Mouse (Mus musculus) forebrain, embryonic 10.5 days (tissue): ENCODE measurements around the gene Pnrc1. TPM values are rescaled to one million over a fixed set of nuclear protein-coding genes. Genes with fewer than 3 reads are reported as not detected.

Experiments used
- DNase-seq: peaks from one replicate; pipeline ENCODE4 v3.0.0-alpha.2; 2017; ENCODE audit warnings: low spot score; ENCODE audit errors: extremely low spot score
- H3K27ac ChIP-seq: fragments of 300-500 bp; sonication (generic); 2 replicates; pipeline ENCODE4 v1.5.1; 2016; ENCODE audit warnings: mild to moderate bottlenecking
- H3K27me3 ChIP-seq: fragments of 300-500 bp; sonication (generic); 2 replicates; pipeline ENCODE4 v1.6.1; 2016; ENCODE audit warnings: mild to moderate bottlenecking; ENCODE audit not compliant: poor library complexity, severe bottlenecking
- H3K36me3 ChIP-seq: fragments of 300-500 bp; sonication (generic); replicated peaks from 2 replicates; pipeline ENCODE4 v1.6.1; 2016; ENCODE audit warnings: mild to moderate bottlenecking, moderate library complexity
- H3K4me1 ChIP-seq: fragments of 300-500 bp; sonication (generic); 2 replicates; pipeline ENCODE4 v1.6.1; 2016
- H3K4me3 ChIP-seq: fragments of 300-500 bp; sonication (generic); 2 replicates; pipeline ENCODE4 v1.5.1; 2016; ENCODE audit warnings: mild to moderate bottlenecking, moderate library complexity
- H3K9me3 ChIP-seq: fragments of 300-500 bp; sonication (generic); 2 replicates; pipeline ENCODE4 v1.6.1; 2016; ENCODE audit warnings: mild to moderate bottlenecking, moderate library complexity
- WGBS: fragments of 180-500 bp; shearing (Covaris S2); methylation state at CpG from one replicate; pipeline ENCODE4 v1.1.7; 2016; 5-methylcytosine and 5-hydroxymethylcytosine counted together
- polyA plus RNA-seq: library from polyadenylated mRNA; unstranded; fragments of >200 nt; fragmentation: Nextera tagmentation; extraction: Ambion mirVana; gene quantifications from 2 replicates; pipeline ENCODE4 v1.2.1, GENCODE M21; 2016

Gene Pnrc1
- polyA plus RNA-seq, 1 experiment from 2014 or later, result 51.6 TPM

DNA sequence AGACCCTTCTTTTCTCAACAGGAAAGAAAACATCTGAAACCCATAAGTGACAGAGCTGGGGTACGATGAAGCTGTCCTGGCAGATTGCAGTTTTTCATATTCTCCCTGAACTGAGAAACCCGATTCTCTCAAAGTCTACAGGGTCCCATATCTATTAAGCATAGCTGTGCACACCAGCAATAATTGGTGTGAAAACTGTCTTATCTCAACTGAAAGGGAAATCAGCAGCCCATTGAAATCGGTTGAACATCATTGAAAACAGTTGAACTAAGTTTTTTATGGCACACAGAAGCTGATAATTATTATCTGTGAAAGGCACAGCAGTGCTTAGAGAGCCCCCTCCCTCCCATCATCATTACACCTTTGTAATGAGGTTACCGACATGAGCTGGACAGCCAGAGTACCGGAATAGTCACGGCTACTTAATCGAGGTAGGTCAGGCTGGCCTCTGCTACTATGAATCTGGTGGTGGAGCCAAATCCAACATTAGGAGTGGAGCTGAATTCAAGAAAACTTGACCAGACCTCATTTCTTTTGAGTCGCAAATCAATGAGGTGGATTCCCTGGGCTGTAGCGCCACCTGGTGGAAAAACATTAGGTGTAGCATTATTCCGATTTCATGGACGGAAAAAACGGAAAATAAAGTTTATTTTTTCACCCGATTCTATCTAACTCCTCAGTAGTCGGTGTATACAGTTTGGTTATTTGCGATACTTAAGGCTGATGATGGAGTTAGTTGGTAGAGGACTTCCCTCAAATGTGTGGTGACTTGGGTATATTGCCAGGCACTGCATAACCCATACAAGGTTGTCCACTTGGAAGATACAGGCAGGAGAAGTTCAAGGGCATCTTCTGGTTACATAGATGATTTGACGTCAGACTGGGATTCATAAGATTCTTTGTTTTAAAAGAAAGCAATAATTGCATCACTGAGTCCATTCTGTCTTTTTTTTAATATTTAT is 2.7 kb upstream of the Pnrc1 start:
- Histone ChIP-seq H3K4me3 (no peak overlapping the region), H3K4me1 (no peaks in the 10 kb centered on the region), H3K27me3 (no peaks in the 10 kb centered on the region; the same call in 1 of the 2 replicates), H3K36me3 (no peaks in the 10 kb centered on the region), H3K9me3 (no peaks in the 10 kb centered on the region), H3K27ac (no peak overlapping the region)
- WGBS, result 30% methylated on average over 16 of the region's 16 CpGs
- peak; percentile 71 for DNase-seq

DNA sequence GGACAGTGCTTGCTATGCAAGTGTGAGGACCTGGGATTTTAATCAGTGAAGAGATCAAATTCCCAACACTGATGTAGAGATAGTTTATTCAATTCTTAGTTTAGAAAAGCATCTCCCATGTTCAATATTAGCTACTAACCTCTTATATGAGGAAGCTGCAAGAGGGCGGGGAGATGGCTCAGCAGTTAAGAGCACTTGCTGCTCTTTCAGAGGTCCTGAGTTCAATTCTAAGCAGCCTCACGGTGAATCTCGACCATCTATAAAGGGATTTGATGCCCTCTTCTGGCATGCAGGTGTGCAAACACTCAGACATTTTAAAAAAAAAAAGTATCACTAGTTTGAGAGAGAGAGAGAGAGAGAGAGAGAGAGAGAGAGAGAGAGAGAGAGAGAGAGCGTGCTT is 915 bp upstream of the Pnrc1 start:
- no peak overlapping the region for H3K27ac ChIP-seq
- no peak for DNase-seq
- no peaks in the 10 kb centered on the region for H3K36me3 ChIP-seq
- no peaks in the 10 kb centered on the region; the same call in 1 of the 2 replicates for H3K27me3 ChIP-seq
- H3K9me3 ChIP-seq, result no peaks in the 10 kb centered on the region
- no peaks in the 10 kb centered on the region for H3K4me1 ChIP-seq
- 66% methylated on average over 4 of the region's 4 CpGs for WGBS
- no peak overlapping the region for H3K4me3 ChIP-seq

DNA sequence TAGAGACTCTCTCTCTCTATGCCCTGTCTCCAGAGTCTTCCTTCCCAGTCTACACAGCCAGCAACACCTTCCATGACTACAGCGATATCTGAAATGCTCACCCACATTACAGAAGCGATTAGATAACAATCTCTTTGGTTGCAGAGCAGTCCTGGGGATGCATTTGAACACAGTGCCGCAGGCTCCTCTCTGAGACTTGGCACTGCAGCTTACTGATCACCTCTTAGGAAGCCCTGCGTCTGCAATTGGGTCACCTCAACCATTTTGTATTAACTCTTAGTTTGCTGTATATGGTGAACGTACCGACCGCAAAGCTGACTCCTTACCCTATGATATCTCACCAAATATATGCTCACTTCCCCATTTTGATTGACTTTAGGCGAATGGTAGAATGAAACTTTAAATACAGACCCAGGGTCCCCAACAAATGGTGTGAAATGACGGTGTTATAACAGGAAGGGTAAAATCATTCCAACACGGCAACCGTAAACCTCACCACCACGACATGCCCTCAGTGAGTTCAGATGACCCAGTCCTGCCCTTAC is 785 bp downstream of the Pnrc1 start:
- WGBS, result 92% methylated on average over 12 of the region's 12 CpGs
- Histone ChIP-seq H3K36me3 (no peaks in the 10 kb centered on the region), H3K27ac (no peak overlapping the region), H3K27me3 (no peaks in the 10 kb centered on the region; the same call in 1 of the 2 replicates), H3K4me1 (no peaks in the 10 kb centered on the region), H3K4me3 (no peak overlapping the region), H3K9me3 (no peaks in the 10 kb centered on the region)
- no peak for DNase-seq

DNA sequence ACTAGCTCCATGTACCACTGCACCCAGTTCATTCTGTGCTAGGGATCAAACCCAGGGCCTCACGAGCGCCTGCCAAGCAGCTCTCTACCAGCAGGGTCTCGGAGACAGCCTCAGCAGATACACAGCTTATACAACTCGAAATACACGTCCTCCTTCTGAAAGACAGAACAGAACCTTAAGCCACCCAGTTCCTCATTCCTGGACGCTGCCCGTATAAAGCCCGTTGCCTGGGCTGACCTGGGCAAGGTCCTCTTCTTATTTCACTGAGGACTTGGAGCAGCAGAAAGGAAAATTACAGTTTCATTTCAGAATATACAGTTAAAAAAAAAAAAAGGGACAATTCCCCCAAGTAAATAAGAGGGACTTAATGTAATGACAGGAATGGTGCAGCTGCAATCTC is 4.5 kb downstream of the Pnrc1 start:
- Histone ChIP-seq H3K9me3 (no peaks in the 10 kb centered on the region), H3K27me3 (no peaks in the 10 kb centered on the region), H3K36me3 (no peaks in the 10 kb centered on the region), H3K4me1 (no peaks in the 10 kb centered on the region), H3K4me3 (no peak overlapping the region), H3K27ac (no peak overlapping the region)
- WGBS, result 91% methylated on average over 8 of the region's 8 CpGs
- no peak for DNase-seq

DNA sequence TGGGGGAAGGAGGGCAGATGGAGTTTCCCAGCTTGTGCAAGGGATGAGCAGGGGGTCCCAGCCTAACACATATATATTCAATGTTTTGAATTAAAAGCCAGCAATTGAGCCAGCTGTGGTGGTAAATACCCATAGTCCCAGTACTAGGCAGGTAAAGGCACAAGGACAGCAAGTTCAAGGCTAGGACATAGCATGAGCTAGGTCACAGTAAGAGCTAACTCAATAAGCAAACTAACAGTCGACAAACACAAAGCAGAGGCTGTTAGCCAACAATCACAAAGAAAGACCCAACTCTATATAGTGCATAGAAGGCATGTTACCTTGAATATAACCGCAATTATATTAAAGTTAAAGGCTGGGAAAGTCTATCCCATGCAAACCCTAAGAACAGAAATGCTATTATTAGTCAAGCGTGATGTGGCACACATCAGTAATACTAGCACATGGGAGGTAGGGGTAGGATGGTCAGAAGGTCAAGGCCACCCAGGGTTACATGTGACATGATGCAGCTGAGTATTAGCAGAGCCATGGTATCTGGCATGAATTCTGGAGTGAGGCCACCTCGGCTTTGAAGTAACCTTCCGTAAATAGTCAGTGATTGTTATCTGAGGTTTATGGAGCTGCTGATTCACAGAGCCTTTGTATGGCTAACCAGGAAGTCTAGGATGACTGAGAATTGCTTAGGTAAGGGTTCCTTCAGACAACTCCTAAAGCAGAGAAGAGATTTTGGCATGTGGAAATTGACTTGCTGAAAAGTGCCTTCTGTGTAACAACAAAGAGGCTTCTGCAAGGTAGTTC is 5.7 kb downstream of the Pnrc1 start:
- no peak for DNase-seq
- 92% methylated on average over 5 of the region's 5 CpGs for WGBS
- no peaks in the 10 kb centered on the region for H3K36me3 ChIP-seq
- H3K27ac ChIP-seq, result no peak overlapping the region
- no peak overlapping the region for H3K4me3 ChIP-seq
- H3K27me3 ChIP-seq, result no peaks in the 10 kb centered on the region
- no peaks in the 10 kb centered on the region for H3K9me3 ChIP-seq
- H3K4me1 ChIP-seq, result no peaks in the 10 kb centered on the region

DNA sequence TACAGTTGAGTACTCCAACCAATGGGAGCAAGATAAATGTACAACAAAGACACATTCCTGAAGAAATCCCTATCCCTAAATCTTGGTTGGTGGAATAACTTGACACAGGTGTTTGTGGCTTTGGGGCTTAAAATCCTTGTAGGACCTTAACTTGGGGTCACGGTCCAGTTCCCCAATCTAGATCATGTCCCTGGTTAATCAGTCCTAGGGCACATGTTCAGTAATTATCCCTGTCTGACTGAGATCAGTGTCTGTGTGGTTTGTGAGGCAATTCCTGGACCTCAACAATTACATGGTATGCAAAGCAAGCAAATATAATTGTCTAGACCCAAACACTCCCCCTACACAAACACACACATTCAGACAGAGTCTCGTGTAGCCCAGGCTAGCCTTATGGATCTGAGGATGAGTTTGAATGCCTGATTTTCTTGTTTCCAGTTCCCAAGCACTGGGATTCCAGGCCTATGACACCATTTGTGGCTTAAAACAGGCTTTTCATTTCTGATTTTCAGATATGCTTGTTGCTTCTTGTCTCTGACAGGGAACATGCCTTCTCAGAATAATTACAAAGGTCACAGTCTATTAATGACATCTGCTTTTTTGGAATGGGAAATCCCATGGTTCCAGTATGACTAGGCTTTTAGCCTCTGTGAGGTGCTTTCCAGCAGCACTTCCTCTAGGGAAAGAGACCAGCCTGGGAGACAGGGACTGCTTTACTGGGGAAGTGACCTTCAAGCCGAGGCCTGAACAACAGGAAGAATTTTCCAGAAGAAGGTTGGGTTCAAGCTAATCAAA is 7.9 kb downstream of the Pnrc1 start:
- 84% methylated on average over 3 of the region's 3 CpGs for WGBS
- Histone ChIP-seq H3K9me3 (no peaks in the 10 kb centered on the region), H3K27me3 (no peaks in the 10 kb centered on the region), H3K4me1 (no peaks in the 10 kb centered on the region), H3K27ac (no peak overlapping the region), H3K36me3 (no peaks in the 10 kb centered on the region), H3K4me3 (no peak overlapping the region)
- DNase-seq, result no peak

DNA sequence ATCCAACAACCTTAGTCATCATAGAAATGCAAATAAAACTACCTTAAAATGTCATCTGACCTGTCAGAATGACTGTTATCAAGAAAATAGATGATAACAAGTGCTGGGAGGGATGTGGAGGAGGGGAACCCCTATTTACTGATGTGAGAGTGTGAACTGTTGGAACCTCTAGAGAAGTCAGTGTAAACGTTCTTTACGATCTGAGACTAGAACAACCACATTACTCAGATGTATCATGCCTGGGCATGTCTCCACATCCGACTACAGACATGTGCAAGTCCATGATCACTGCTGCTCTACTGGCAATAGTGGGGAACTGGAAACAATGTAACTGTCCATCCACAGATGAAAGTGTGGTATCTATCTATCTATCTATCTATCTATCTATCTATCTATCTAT is 16.5 kb downstream of the Pnrc1 start:
- H3K36me3 ChIP-seq, result no peaks in the 10 kb centered on the region
- WGBS, result 81% methylated on average over 3 of the region's 3 CpGs

DNA sequence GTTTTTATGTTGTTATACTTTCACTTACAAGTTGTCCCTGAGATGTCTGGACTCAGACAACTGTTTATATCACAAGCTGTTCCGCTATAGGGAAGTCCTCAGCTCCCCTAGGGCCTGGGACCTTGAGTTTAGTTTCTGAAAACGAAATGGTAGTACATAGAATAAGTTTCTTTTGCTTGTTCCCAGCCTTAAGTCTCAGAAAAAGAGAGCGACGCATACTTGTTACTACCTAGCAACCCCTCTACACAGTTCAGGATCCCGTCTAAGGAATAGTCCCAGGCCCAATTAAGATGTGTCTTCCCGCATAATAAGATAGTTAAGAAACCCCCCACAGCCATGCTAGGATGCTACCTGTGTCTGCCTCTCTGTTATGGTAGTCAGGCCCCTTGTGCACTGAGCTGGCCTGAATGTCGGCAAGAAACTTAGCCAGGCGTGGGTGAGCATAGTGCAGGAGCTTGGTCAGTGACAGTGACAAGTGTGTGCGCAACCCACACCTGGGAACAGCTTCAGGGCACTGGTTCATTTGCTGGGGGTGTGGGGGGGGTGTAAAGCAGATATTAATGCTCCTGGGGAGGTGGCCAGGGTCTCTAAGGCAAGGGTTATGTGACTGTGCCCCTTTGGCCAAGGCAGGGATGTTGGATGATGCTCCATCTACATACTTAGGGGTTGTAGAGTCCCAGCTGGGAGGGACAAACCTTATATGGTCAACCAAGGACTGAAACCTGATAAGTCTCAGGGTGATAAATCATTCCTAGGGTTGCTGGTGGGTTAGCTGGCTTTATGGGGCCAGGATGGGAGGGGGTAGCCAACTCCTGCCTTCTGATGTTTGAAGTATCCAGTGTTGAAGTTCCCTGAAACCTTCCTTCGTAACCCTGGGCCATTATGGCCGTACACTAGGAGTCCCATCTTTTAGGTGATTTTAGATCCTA is 19.3 kb downstream of the Pnrc1 start:
- Histone ChIP-seq H3K4me1 (no peaks in the 10 kb centered on the region; the same call in 1 of the 2 replicates), H3K36me3 (no peaks in the 10 kb centered on the region), H3K9me3 (no peaks in the 10 kb centered on the region; the same call in 1 of the 2 replicates), H3K27me3 (no peaks in the 10 kb centered on the region), H3K4me3 (no peak overlapping the region), H3K27ac (no peak overlapping the region)
- DNase-seq, result no peak
- WGBS, result 87% methylated on average over 11 of the region's 11 CpGs

More for the DNA sequence above, 16.5 kb downstream of the Pnrc1 start:
- no peak overlapping the region for H3K27ac ChIP-seq
- no peak overlapping the region for H3K4me3 ChIP-seq
- DNase-seq, result no peak
- no peaks in the 10 kb centered on the region; the same call in 1 of the 2 replicates for H3K4me1 ChIP-seq
- H3K9me3 ChIP-seq, result no peaks in the 10 kb centered on the region
- H3K27me3 ChIP-seq, result no peaks in the 10 kb centered on the region

DNA sequence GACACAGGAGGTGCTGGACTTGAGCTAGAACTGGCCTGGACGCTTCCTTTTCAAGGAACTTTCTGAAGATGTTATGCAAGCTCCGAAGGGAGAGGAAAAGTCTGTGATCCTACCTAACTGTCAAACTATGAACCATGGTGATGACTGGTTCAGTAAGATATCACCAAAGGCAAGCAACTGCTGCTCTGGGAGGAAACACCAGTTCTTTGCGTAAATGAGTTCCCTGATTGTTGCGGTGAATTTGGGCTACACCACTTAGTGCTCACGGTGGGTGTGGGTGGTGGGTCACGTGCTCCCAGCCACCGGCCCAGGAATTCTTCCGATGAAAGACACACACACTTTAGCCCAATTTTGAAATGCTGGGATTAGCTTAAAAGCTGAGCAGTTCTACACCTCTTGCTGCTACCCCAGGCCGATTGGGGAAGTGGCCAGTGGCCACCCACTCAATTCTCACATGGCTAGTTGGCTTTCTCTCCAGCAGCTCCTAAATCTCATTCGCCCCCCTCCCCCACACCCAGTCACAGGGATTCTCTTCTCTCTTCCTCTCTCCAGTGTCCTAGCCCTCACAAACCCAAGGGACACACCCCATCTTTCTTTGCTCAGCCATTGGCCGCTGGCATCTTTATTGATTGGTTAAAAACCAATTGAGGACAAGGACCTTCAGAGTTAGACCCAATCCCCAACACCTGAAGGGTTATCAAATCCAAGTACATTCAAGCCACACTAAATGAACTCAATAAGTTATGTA is 24.8 kb downstream of the Pnrc1 start:
- peaks cover 4% of the 10 kb centered on the region; the same call in 1 of the 2 replicates for H3K4me1 ChIP-seq
- no peaks in the 10 kb centered on the region for H3K36me3 ChIP-seq
- no peak overlapping the region for H3K4me3 ChIP-seq
- no peak for DNase-seq
- no peaks in the 10 kb centered on the region; the same call in 1 of the 2 replicates for H3K9me3 ChIP-seq
- WGBS, result 82% methylated on average over 11 of the region's 11 CpGs
- H3K27me3 ChIP-seq, result no peaks in the 10 kb centered on the region
- H3K27ac ChIP-seq, result no peak overlapping the region

DNA sequence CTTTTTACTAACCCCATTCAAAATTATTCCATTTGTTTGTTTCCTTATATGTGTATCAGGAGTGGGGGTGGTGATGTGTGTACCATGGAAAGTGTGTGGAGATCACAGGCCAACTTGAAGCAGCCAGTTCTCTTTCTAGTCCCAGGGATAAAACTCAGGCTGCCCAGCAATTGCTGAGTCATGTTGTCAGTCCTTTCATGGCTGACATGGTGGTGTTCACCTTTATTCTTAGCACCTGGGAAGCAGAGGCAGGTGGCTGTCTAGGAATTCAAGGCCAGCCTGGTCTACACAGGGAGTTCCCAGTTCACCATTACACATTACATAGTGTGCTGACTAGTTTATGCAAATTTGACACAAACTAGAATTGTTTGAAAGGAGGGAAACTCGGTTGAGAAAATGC is 27.1 kb downstream of the Pnrc1 start:
- no peak overlapping the region for H3K27ac ChIP-seq
- no peak overlapping the region for H3K4me3 ChIP-seq
- 86% methylated on average over 1 of the region's 1 CpGs for WGBS
- no peak for DNase-seq
- H3K36me3 ChIP-seq, result no peaks in the 10 kb centered on the region
- no peaks in the 10 kb centered on the region; the same call in 1 of the 2 replicates for H3K9me3 ChIP-seq
- no peaks in the 10 kb centered on the region for H3K27me3 ChIP-seq
- H3K4me1 ChIP-seq, result 0 out of 2 replicates have a peak, but pooled peaks cover 4% of the 10 kb centered on the region

DNA sequence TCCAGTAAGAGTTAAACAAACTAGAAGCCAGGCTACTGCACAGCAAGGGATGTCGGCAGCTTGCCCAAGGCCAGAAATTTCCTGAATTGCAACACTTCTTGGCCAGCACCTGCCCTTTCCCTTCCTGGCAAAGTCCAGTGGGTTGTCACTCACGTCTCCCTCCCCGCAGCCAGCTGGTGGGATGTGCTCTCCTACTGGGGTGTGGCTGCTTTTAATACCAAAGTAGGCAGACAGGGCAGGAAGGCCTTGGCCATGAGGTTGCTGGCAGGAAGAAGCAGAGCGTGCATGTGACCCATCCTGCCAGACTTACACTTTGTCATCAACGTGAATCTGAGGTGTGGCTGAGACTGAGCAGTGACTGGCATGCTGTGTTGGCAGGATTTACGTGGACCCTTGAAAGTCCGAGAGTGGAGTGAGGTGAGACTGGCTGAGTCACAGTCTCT is 28.6 kb downstream of the Pnrc1 start:
- 0 out of 2 replicates have a peak, but pooled peaks cover 4% of the 10 kb centered on the region for H3K4me1 ChIP-seq
- no peak for DNase-seq
- no peak overlapping the region for H3K27ac ChIP-seq
- H3K4me3 ChIP-seq, result no peak overlapping the region
- no peaks in the 10 kb centered on the region for H3K36me3 ChIP-seq
- 81% methylated on average over 7 of the region's 7 CpGs for WGBS
- H3K9me3 ChIP-seq, result no peaks in the 10 kb centered on the region
- H3K27me3 ChIP-seq, result no peaks in the 10 kb centered on the region
